Mouse (Mus musculus) T-helper 17 cell (primary cell): ENCODE results near the gene Slc5a3.
"Not testable (repeated sequence)": the region's sequence is repeated elsewhere in the genome, so short reads cannot be mapped to it uniquely, and the experiment has no call there.

Source experiments
- in situ Hi-C, 2 experiments: fragments of 300-600 bp; cut with MboI, MseI; formaldehyde crosslinking; loops; 1 replicate in 1 of 2; 2 replicates in 1 of 2; pipeline ENCODE4 v1.15.1; 2025; ENCODE audit warnings: high pct_unique_total_duplicates in 2 of 2

The Slc5a3 gene

DNA sequence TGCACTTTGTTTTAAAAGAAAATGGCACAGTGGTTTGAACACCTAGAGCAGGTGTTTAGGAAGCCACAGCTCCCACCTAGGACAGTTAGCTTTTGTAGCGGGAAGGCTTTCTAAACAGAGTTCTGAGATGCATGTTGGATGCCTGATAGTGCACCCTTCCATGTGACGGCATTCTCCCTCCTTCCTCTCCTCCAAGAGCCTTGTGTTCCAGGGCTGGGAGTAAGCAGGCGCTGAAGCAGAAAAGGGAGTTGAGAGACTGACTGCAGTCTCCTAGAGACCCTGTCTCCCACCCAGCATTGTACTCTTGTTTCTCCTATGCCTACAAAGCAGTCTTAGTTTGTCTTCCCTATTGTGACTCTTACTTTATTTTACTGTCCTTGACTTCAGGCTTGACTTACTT is 2.1 kb downstream of the Slc5a3 start:
- in situ Hi-C loops = loop anchor here in 1 of 2 experiments (25.0 kb wide), 1 partner anchor 1023 kb away; the partner anchor contains the start of gene Paxbp1

GRCm38 (mm10) chr16:92061586-92061985 is 3.5 kb downstream of the Slc5a3 start:
- in situ Hi-C loops = loop anchor here in 1 of 2 experiments (25.0 kb wide), 1 partner anchor 1024 kb away; the partner anchor contains the start of gene Paxbp1

DNA sequence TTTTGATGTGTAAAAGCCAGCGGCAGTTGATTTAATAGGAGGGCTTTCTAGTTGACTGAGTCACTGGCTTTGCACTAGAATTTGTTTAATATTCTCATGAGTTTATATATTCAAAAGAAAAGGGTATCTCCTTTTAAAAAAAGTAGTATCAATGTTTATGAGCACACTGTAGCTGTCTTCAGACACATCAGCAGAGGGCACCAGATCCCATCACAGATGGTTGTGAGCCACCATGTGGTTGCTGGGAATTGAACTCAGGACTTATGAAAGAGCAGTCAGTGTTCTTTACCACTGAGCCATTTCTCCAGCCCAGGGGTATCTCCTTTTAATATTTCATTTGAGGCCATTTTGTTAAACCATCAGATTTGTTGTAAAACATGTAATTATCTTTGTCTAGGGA is 4.7 kb downstream of the Slc5a3 start:
- in situ Hi-C loops = loop anchor here in 1 of 2 experiments (25.0 kb wide), 1 partner anchor 1026 kb away; the partner anchor contains the start of gene Paxbp1

GRCm38 (mm10) chr16:92064801-92065200 is 6.7 kb downstream of the Slc5a3 start:
- in situ Hi-C loops = loop anchor here in 1 of 2 experiments (25.0 kb wide), 1 partner anchor 1028 kb away; the partner anchor contains the start of gene Paxbp1

GRCm38 (mm10) chr16:92070338-92070737 is 12.2 kb downstream of the Slc5a3 start:
- in situ Hi-C loops = loop anchor here in 1 of 2 experiments (25.0 kb wide), 1 partner anchor 1033 kb away; the partner anchor contains the start of gene Paxbp1

DNA sequence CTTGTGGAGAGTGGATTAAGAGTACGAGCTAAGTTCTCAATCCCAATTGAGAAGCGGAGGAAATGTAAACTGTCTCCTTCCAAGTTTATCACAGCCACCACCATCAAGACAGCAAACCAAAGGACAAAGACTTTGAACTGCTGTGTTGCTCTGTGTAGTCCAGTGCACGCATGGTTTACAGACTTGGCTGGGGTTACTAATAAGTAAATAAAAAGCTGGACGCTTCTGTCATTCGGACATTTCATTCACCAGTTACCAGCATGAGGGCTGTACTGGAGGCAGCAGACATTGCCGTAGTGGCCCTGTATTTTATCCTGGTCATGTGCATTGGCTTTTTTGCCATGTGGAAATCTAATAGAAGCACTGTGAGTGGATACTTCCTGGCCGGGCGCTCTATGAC is 18.7 kb downstream of the Slc5a3 start:
- in situ Hi-C loops = no loop called here

GRCm38 (mm10) chr16:92083771-92084453 is 25.8 kb downstream of the Slc5a3 start:
- in situ Hi-C loops = no loop called here

DNA sequence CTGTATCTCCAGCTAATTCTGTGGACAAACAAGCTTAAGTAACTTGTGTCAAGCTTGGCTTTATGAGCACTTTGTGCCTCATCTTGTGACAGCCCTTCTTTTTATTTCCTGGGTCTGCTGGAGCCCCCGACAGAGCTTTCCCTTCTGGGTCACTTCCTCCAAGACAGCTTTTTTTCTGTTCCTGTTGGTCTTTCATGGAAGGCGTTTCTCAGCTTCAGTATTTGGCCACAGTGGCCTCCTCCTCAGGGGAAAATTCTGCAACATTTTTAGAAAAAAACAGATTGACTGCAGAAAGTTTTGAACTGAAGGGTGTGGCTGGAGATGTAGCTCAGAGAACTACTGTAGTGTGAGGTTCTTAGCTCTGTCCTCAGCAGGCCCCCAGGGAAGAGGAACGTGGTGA is 31.1 kb downstream of the Slc5a3 start:
- in situ Hi-C loops = no loop called here

GRCm38 (mm10) chr16:92091876-92092275 is 33.8 kb downstream of the Slc5a3 start:
- in situ Hi-C loops = no loop called here

- in situ Hi-C loops = no loop called here
Measured at GRCm38 (mm10) chr16:92098351-92099051, 40.4 kb downstream of the Slc5a3 start.

DNA sequence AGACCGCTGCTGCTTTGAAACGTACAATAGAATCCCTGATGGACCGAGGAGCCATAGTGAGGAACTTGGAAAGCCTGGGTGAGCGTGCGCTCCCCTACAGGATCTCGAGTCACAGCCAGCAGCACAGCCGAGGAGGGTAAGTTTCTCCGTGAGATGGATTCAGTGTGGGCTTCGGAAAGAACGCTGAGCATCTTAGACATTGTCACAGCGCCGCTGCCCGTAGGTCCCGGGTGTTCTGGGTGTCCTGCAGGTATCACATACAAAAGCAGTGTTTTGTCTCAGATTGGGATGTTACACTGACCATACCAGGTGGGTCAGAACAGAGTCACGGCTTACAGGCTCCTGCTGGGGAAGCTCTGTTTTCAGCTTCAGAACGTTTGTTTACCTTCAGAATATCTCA is 41.5 kb downstream of the Slc5a3 start:
- in situ Hi-C loops = no loop called here

DNA sequence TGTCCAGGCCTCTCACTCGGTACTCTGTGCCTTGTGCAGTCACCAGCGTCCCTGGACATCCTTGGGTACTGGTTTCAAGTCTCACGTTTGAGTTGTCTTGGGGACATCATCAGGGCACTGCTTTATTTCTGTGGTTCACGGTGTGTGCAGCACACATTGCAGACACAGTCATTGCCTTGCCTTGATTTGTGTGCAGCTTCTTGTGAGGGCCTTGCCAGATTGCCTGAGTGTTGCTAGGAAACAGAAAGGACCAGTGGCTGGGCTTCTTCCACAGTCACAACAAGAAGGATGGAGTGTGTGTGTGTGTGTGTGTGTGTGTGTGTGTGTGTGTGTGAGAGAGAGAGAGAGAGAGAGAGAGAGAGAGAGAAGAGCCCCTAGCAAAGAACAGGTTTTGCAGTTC is 42.0 kb downstream of the Slc5a3 start:
- in situ Hi-C loops = no loop called here

DNA sequence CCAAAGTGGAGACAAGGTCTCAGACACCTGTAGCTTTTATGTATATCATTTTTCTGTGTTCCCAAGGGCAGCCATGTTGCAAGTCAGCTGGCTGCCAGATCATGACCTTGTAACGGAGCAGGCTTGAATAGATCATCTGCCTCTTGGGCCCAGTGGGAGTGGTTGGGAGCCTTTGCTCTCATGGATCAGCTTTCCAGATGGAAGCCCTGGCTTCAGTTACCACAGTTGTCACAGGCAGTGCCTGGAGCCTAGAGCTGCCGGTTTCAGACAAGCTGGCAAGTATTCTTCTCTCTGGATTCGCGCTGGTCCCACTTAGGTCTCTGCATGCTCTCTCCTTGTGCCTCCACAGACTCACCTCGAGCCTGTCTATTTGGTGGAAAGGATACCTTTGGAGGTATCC is 44.0 kb downstream of the Slc5a3 start:
- in situ Hi-C loops = no loop called here

GRCm38 (mm10) chr16:92102931-92103330 is 44.8 kb downstream of the Slc5a3 start:
- in situ Hi-C loops = not testable (repeated sequence)

- in situ Hi-C loops = no loop called here
Measured at GRCm38 (mm10) chr16:92103572-92104331, 45.6 kb downstream of the Slc5a3 start.

DNA sequence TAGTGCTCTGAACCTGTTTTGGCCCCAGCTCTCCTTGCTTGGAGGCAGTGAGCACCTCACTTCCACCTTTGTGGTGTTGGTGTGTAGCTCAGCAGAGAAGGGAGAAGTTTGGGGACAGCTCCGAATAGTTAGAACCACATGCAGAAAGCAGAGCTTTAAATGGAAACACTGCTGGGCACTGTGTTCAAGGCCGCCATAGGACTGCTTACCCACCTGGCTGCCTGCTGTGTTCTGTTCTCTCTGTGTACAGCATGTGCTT is 46.1 kb downstream of the Slc5a3 start:
- in situ Hi-C loops = no loop called here

DNA sequence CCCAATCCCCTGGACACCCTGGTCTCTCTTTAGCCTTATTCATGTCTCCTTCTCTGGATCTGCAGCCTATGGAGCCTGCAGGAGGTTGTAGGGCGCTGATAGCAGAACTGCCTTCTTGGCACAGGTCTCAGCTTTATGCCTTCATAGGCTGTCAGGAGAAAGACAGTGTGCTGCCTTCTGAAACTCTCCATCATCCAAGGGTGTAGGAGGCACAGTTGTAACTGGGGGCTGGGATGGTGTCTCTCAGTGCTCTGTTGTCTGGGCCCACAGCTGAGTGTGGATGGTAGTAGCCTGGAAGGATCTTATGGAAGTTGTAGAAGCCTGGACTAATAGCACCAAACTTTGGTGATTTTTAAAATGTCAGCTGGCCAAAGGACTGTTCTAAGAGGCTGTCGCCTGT is 46.8 kb downstream of the Slc5a3 start:
- in situ Hi-C loops = no loop called here

DNA sequence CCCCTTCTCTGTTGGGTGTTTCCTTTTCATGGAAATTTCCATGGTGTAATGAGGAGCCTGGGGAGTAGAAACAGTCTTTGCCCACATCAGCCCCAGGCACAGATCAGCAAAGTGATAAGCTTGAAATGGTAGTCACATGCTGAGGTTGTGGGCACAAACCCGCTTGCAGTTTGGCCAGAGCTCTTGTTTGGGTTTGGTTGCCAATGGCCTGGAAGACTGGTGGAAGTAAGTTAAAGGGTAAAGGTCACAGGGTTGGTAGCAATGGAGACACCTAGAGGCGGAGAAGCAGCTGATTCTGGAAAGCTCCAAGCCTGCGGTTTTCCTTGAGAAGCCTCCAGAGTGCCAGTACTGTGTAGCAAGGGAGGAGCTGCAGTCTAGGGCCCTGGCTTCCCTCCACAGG is 47.5 kb downstream of the Slc5a3 start:
- in situ Hi-C loops = no loop called here

DNA sequence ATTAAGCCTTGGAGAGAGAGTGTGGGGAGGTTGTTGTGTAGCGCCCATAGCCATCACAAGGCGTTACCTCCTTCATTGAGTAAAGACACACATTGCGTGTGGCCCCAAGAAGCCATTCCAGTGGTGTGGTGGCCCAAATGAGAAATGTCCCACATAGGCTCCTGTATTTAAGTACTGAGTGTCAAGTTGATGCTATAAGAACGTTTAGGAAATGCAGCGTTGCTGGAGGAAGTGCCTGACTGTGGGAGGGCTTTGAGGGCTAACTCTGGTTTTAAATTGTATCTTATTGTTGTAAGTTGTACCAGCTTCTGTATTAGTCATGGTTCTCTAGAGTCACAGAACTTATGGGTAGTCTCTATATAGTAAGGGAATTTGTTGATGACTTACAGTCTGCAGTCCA is 49.2 kb downstream of the Slc5a3 start:
- in situ Hi-C loops = no loop called here

- in situ Hi-C loops = no loop called here
Measured at GRCm38 (mm10) chr16:92114706-92115241, 56.7 kb downstream of the Slc5a3 start.

- in situ Hi-C loops = no loop called here
Measured at GRCm38 (mm10) chr16:92115611-92116421, 57.7 kb downstream of the Slc5a3 start.
